Mouse (Mus musculus) CH12F3 (cell line): ENCODE data around the gene Gm17617.
"Not testable (repeated sequence)": the region's sequence is repeated elsewhere in the genome, so short reads cannot be mapped to it uniquely, and the experiment has no call there.

Experiments used
- in situ Hi-C: fragments of 300-500 bp; cut with MboI; formaldehyde crosslinking; loops from 2 replicates; pipeline ENCODE4 v1.14.3; 2020; ENCODE audit warnings: low sequenced_read_pairs

Gene Gm17617

GRCm38 (mm10) chr13:55140271-55140670, 6.9 kb upstream of the Gm17617 start:
- in situ Hi-C loops, result no loop called here

GRCm38 (mm10) chr13:55135382-55135781, 2.0 kb upstream of the Gm17617 start:
- in situ Hi-C loops, result no loop called here

- in situ Hi-C loops, result no loop called here
Observed at GRCm38 (mm10) chr13:55124903-55125302, 8.4 kb downstream of the Gm17617 start.

- in situ Hi-C loops, result no loop called here
Observed at GRCm38 (mm10) chr13:55114375-55114774, 19.0 kb downstream of the Gm17617 start.

GRCm38 (mm10) chr13:55107694-55108093, 25.7 kb downstream of the Gm17617 start:
- in situ Hi-C loops, result no loop called here

GRCm38 (mm10) chr13:55107116-55107515, 26.2 kb downstream of the Gm17617 start:
- in situ Hi-C loops, result no loop called here

- in situ Hi-C loops, result no loop called here
Observed at GRCm38 (mm10) chr13:55105953-55106691, 27.2 kb downstream of the Gm17617 start.

- in situ Hi-C loops, result no loop called here
Observed at GRCm38 (mm10) chr13:55105045-55105952, 28.0 kb downstream of the Gm17617 start, which contains the start of gene Zfp346. Gene Zfp346, plus strand, starts transcription at chr13:55105311.

- in situ Hi-C loops, result no loop called here
Observed at GRCm38 (mm10) chr13:55103351-55103750, 30.0 kb downstream of the Gm17617 start.

- in situ Hi-C loops, result no loop called here
Observed at GRCm38 (mm10) chr13:55102366-55102765, 31.0 kb downstream of the Gm17617 start.

- in situ Hi-C loops, result no loop called here
Observed at GRCm38 (mm10) chr13:55101627-55102026, 31.7 kb downstream of the Gm17617 start.

- in situ Hi-C loops, result no loop called here
Observed at GRCm38 (mm10) chr13:55099726-55100478, 33.4 kb downstream of the Gm17617 start, which contains the start of gene Uimc1. Gene Uimc1, minus strand, starts transcription at chr13:55100300.

- in situ Hi-C loops, result no loop called here
Observed at GRCm38 (mm10) chr13:55099066-55099725, 34.2 kb downstream of the Gm17617 start.

- in situ Hi-C loops, result not testable (repeated sequence)
Observed at GRCm38 (mm10) chr13:55097841-55098240, 35.5 kb downstream of the Gm17617 start.

GRCm38 (mm10) chr13:55092588-55092987, 40.8 kb downstream of the Gm17617 start:
- in situ Hi-C loops, result no loop called here
